Mouse (Mus musculus) stomach, postnatal 0 days (tissue): Measurements from ENCODE around the gene Sardh. TPM values are rescaled to one million over a fixed set of nuclear protein-coding genes. Genes with fewer than 3 reads are reported as not detected.

ENCODE experiments used
- ATAC-seq: fragments of 200-750 bp; cut with Nextera tagmentation; 2 replicates; pipeline ENCODE4 v1.8.0; 2017; ENCODE audit not compliant: low FRiP score, low TSS enrichment
- DNase-seq: peaks from one replicate; pipeline ENCODE4 v3.0.0-alpha.2; 2016; ENCODE audit warnings: low spot score
- H3K27ac ChIP-seq: fragments of 300-500 bp; sonication (generic); replicated peaks from 2 replicates; pipeline ENCODE4 v1.5.1; 2014; ENCODE audit warnings: mild to moderate bottlenecking, control low read depth
- H3K27me3 ChIP-seq: fragments of 300-500 bp; sonication (generic); 2 replicates; pipeline ENCODE4 v1.6.1; 2014; ENCODE audit warnings: low read length; ENCODE audit not compliant: control insufficient read depth, insufficient read depth
- H3K36me3 ChIP-seq: fragments of 300-500 bp; sonication (generic); 2 replicates; pipeline ENCODE4 v1.6.1; 2014; ENCODE audit warnings: low read length, mixed read lengths; ENCODE audit not compliant: control insufficient read depth, insufficient read depth
- H3K4me1 ChIP-seq: fragments of 300-500 bp; sonication (generic); replicated peaks from 2 replicates; pipeline ENCODE4 v1.6.1; 2014; ENCODE audit warnings: antibody characterized with exemption; ENCODE audit not compliant: control insufficient read depth, insufficient read depth
- H3K4me2 ChIP-seq: fragments of 300-500 bp; sonication (generic); replicated peaks from 2 replicates; pipeline ENCODE4 v1.6.1; 2014; ENCODE audit warnings: low read depth, mild to moderate bottlenecking, control low read depth, moderate library complexity
- H3K4me3 ChIP-seq: fragments of 300-500 bp; sonication (generic); 2 replicates; pipeline ENCODE4 v1.5.1; 2014; ENCODE audit warnings: low read depth, low read length, control low read depth
- H3K9ac ChIP-seq: fragments of 300-500 bp; sonication (generic); 2 replicates; pipeline ENCODE4 v1.6.1; 2014; ENCODE audit warnings: mild to moderate bottlenecking, low read length, control low read depth, mixed read lengths
- H3K9me3 ChIP-seq: fragments of 300-500 bp; sonication (generic); 2 replicates; pipeline ENCODE4 v1.6.1; 2016; ENCODE audit warnings: low read length; ENCODE audit not compliant: control insufficient read depth
- CTCF ChIP-seq: IDR thresholded peaks from 2 replicates; pipeline ENCODE4 v1.5.1; 2016; ENCODE audit warnings: antibody characterized with exemption, low read depth, mild to moderate bottlenecking, moderate library complexity
- EP300 ChIP-seq: optimal IDR thresholded peaks from 2 replicates; pipeline ENCODE3; 2016; ENCODE audit warnings: antibody characterized with exemption
- WGBS: fragments of 180-500 bp; shearing (Covaris S2); extraction: QIAGEN DNeasy Blood & Tissue Kit; methylation state at CpG from one replicate; pipeline ENCODE4 v1.1.7; 2014; 5-methylcytosine and 5-hydroxymethylcytosine counted together
- polyA plus RNA-seq: library from polyadenylated mRNA; unstranded; fragments of >200 nt; fragmentation: Nextera tagmentation; extraction: Ambion mirVana; gene quantifications from 2 replicates; pipeline ENCODE4 v1.2.1, GENCODE M21; 2015

Sardh gene
- polyA plus RNA-seq, 1 experiment from 2014 or later: 8.9 TPM

- ATAC-seq: no peak
- 60% methylated on average over 4 of the region's 4 CpGs for WGBS
Observed at GRCm38 (mm10) chr2:27189994-27190393, 58.1 kb downstream of the Sardh start.

GRCm38 (mm10) chr2:27187531-27187930, 60.6 kb downstream of the Sardh start:
- Histone ChIP-seq H3K4me1 (no peaks in the 10 kb centered on the region; the same call in 1 of the 2 replicates), H3K4me2 (no peak overlapping the region), H3K27me3 (no peaks in the 10 kb centered on the region), H3K36me3 (no peaks in the 10 kb centered on the region), H3K4me3 (no peak overlapping the region), H3K27ac (no peak overlapping the region), H3K9me3 (no peaks in the 10 kb centered on the region), H3K9ac (no peak overlapping the region)
- no peak for DNase-seq
- no peak for TF ChIP-seq EP300
- no peak for TF ChIP-seq CTCF
- no peak for ATAC-seq
- WGBS: 70% methylated on average over 6 of the region's 6 CpGs

More at GRCm38 (mm10) chr2:27189994-27190393, 58.1 kb downstream of the Sardh start:
- Histone ChIP-seq H3K27me3 (no peaks in the 10 kb centered on the region), H3K4me3 (no peak overlapping the region), H3K9ac (no peak overlapping the region), H3K36me3 (no peaks in the 10 kb centered on the region), H3K4me1 (no peaks in the 10 kb centered on the region), H3K9me3 (no peaks in the 10 kb centered on the region), H3K27ac (no peak overlapping the region), H3K4me2 (no peak overlapping the region)
- no peak for DNase-seq
- no peak for TF ChIP-seq EP300
- TF ChIP-seq CTCF: no peak

- no peak for TF ChIP-seq EP300
- TF ChIP-seq CTCF: no peak
- Histone ChIP-seq H3K36me3 (no peaks in the 10 kb centered on the region), H3K4me3 (no peak overlapping the region), H3K9ac (no peak overlapping the region), H3K27me3 (no peaks in the 10 kb centered on the region), H3K27ac (no peak overlapping the region), H3K4me2 (no peak overlapping the region), H3K4me1 (no peaks in the 10 kb centered on the region; the same call in 1 of the 2 replicates), H3K9me3 (no peaks in the 10 kb centered on the region)
- peak; percentile 29 for DNase-seq
- ATAC-seq: peak; percentile 68
- WGBS: 41% methylated on average over 12 of the region's 12 CpGs
Observed at GRCm38 (mm10) chr2:27183734-27184133, 64.4 kb downstream of the Sardh start.

GRCm38 (mm10) chr2:27181907-27182306, 66.2 kb downstream of the Sardh start:
- DNase-seq (no peak), ATAC-seq (no peak)
- H3K9me3 ChIP-seq: no peaks in the 10 kb centered on the region
- WGBS: 40% methylated on average over 4 of the region's 4 CpGs
- H3K36me3 ChIP-seq: no peaks in the 10 kb centered on the region
- H3K4me2 ChIP-seq: no peak overlapping the region
- H3K9ac ChIP-seq: no peak overlapping the region
- no peak for TF ChIP-seq EP300
- no peak for TF ChIP-seq CTCF
- no peak overlapping the region for H3K4me3 ChIP-seq
- no peaks in the 10 kb centered on the region; the same call in 1 of the 2 replicates for H3K4me1 ChIP-seq
- no peak overlapping the region for H3K27ac ChIP-seq
- H3K27me3 ChIP-seq: no peaks in the 10 kb centered on the region

GRCm38 (mm10) chr2:27179101-27179500, 69.0 kb downstream of the Sardh start:
- Histone ChIP-seq H3K9me3 (no peaks in the 10 kb centered on the region), H3K27ac (no peak overlapping the region), H3K4me3 (no peak overlapping the region), H3K4me1 (no peaks in the 10 kb centered on the region; the same call in 1 of the 2 replicates), H3K27me3 (no peaks in the 10 kb centered on the region), H3K36me3 (no peaks in the 10 kb centered on the region), H3K4me2 (no peak overlapping the region), H3K9ac (no peak overlapping the region)
- TF ChIP-seq CTCF: no peak
- peak; percentile 25; the same call in 1 of the 2 replicates for ATAC-seq
- DNase-seq: no peak
- 47% methylated on average over 8 of the region's 8 CpGs for WGBS

- no peak for ATAC-seq
- H3K27ac ChIP-seq: no peak overlapping the region
- H3K4me2 ChIP-seq: no peak overlapping the region
- H3K4me3 ChIP-seq: no peak overlapping the region
- no peak for DNase-seq
- H3K36me3 ChIP-seq: no peaks in the 10 kb centered on the region
- no peaks in the 10 kb centered on the region for H3K9me3 ChIP-seq
- no peak for TF ChIP-seq EP300
- TF ChIP-seq CTCF: no peak
- H3K9ac ChIP-seq: no peak overlapping the region
- 67% methylated on average over 10 of the region's 10 CpGs for WGBS
- no peaks in the 10 kb centered on the region for H3K27me3 ChIP-seq
- no peaks in the 10 kb centered on the region for H3K4me1 ChIP-seq
Observed at GRCm38 (mm10) chr2:27175696-27176267, 72.4 kb downstream of the Sardh start.
